Comparison of ENCODE assay signal across 16 mouse cellular contexts in genomic region chr12:30575952-30576351, GRCm38 (mm10).
"Had no signal": no experiment of that assay in that cellular context is flagged by ENCODE, and none has a peak within 500 bp of the region (broad histone marks: within the 10 kb centered on the region; RNA-seq: fewer than 3 reads in every experiment).

No protein-coding gene starts in this region.

- H3K9me3 ChIP-seq: neural tube, embryonic 13.5 days; neural tube, embryonic 15.5 days; stomach, embryonic 15.5 days had no signal

- H3K4me3 ChIP-seq: neural tube, embryonic 13.5 days; neural tube, embryonic 15.5 days; stomach, embryonic 15.5 days had no signal

- H3K4me1 ChIP-seq: neural tube, embryonic 13.5 days; neural tube, embryonic 15.5 days; stomach, embryonic 15.5 days had no signal

- H3K9ac ChIP-seq: neural tube, embryonic 13.5 days; neural tube, embryonic 15.5 days; stomach, embryonic 15.5 days had no signal

- H3K27me3 ChIP-seq: neural tube, embryonic 13.5 days; neural tube, embryonic 15.5 days; stomach, embryonic 15.5 days had no signal

- H3K27ac ChIP-seq: neural tube, embryonic 13.5 days; neural tube, embryonic 15.5 days; stomach, embryonic 15.5 days; stomach, postnatal 0 days had no signal

- H3K4me2 ChIP-seq: neural tube, embryonic 13.5 days; neural tube, embryonic 15.5 days; stomach, embryonic 15.5 days had no signal

- H3K36me3 ChIP-seq: neural tube, embryonic 13.5 days; neural tube, embryonic 15.5 days; stomach, embryonic 15.5 days had no signal

- DNase-seq: retina, postnatal 1 day; right cerebral cortex, adult 18-20 months; right cerebral cortex, postnatal 14 days; right cerebral cortex, postnatal 25 days; right cerebral cortex, postnatal 4 days; spleen, adult 18-20 months; thymus, adult 18-20 months; thymus, adult 2 months; thymus, postnatal 14 days; thymus, postnatal 25 days; thymus, postnatal 36 days; thymus, postnatal 4 days had no signal
